Mouse (Mus musculus) adrenal gland, postnatal 4 days (tissue): ENCODE results near the gene Mtmr12. TPM values are rescaled to one million over a fixed set of nuclear protein-coding genes. Genes with fewer than 3 reads are reported as not detected.

ENCODE experiments used
- DNase-seq, 2 experiments: peaks; one replicate each; pipeline ENCODE4 v3.0.0; 2021 to 2022; ENCODE audit warnings: low spot score in 2 of 2, mixed read lengths in 2 of 2
- total RNA-seq, 2 experiments: library from RNA; stranded (reverse); gene quantifications; 2 replicates each; pipeline ENCODE4 v1.2.3; 2021

Gene Mtmr12
- total RNA-seq, 2 experiments from 2014 or later, result 27.0 to 27.8 TPM

DNA sequence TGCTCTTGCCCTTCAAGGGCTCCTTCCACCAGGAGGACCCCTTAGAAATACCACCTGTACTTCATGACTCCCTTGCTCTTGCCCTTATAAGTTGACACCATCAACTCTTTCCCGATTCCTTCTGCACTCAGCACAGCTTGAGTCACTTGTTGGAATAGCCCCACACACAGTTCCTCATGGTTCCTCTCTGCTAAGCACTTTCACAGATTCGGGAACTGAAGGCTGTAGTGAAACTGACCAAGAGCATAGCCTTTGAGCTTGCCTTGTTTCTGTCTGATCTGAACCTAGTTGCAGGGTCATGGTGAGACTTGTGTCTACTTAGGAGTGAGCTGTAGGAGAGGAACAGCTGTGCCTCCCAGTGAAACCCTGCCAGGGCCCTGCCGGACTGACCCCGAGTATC is 28.2 kb downstream of the Mtmr12 start:
- no peak for DNase-seq

DNA sequence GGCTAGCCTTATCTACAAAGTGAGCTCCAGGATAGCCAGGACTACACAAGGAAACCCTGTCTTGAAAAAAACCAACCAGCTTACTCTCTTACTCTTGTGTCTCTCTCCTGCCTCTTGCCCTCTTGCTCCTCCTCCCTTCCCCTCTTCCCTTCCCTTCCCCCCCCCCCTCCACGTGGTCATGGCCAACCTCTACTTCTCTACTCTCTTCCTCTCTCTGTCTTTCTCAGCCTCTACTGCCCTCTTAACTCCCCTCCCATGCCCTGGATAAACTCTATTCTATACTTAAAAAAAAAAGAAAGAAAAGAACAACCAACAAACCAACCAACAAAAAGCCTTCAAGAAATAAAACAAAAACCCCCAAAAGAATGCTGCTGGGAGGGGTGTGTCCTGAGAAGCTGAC is 30.7 kb downstream of the Mtmr12 start:
- DNase-seq, result no peak

DNA sequence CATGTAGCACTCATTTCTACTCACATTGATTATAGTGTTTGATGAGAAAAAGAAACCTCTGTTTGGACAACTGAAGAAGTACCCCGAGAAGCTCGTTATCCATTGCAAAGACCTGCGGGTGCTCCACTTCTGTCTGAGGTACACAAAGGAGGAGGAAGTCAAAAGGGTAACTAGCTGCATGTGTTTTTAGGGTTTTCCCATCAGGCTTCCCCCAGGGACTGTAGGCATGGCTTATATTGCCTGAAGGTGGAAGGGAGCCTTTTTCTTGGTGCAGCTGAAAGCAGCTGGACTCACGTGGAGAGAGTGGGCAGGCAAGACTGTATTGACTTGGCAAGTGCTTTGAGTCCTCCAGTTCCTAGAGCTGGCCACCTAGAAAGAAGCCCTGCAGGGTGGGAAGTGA is 31.2 kb downstream of the Mtmr12 start:
- no peak for DNase-seq

DNA sequence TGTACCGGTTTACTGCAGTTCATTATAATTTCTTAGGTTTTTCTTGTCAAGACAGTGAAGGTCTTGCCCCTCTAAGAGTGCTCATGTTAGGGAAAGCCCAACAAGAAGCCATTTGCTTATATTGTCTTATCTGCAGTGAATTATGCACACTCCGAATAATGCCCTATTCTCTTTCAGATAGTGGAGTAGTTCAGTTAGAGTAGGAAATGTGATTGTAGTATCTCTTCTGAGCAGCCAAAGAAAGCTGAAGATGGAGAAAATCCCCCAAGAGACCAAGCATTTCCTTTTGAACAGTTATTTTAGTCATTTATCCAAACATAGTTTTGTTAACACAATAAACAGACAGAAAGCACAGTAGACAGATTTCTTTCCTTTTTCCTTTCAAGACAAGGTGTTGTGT is 32.1 kb downstream of the Mtmr12 start:
- no peak for DNase-seq

DNA sequence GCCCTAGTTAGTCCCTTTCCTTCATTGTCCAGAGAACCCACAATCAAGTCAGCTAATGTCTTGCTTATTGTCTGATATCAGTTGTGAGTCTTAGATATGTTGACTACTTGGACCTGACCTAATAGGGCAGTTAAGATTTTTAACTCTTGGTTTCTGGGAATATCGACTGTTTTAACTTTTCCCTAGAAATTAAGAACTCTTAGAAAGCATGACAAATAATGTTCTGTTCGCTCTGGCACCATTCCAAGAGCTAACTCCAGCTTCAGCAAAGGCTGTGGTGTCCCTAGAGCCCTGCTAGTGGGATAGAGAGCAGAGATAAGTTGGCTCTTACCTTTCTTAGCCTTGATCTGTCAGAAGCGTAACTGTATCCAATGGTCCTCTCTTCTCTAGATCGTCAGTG is 32.7 kb downstream of the Mtmr12 start:
- DNase-seq, result no peak

DNA sequence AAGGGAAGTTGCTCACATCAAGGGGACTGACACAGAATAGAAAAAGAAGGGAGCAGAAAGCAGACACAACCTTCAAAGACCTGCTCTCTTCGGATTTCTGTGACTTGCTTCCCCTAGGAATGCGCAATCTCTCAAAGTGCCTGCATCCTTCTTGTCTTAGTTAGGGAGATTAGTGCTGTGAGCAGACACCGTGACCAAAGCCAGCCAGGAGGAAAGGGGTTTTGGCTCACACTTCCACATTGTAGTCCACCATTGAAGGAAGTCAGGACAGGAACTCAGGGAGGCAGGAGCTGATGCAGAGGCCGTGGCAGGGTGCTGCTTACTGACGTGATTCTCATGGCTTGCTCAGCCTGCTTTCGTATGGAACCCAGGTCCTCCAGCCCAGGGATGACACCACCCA is 33.5 kb downstream of the Mtmr12 start:
- no peak for DNase-seq

DNA sequence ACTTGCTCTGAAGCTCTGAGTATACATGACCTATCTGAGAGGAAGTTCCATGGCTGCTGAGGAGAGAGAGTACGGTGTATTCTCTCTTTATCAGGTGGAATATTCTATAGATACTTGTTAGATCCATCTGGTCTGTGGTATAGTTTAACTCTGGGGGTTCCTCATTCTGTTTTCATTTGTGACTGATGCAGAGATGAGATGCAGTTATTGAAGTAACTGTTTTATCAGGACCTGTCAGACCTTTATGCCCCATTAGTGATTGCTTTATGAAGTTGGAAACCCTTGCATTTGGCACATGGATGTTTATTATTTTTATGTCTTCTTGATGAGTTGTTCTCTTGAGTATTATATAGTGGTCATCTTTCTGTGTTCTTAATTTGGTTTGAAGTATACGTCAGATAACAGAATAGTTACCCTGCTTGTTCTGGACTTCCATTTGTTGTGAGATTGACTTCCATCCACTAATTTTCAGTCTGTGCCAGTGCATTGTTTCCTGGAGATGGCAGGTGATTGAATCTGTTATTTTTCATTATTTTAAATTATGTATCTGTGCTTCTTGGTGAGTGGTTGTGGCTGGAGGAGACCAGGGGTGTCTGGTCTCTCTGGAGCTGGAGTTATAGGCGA is 36.0 kb downstream of the Mtmr12 start:
- DNase-seq, result no peak

DNA sequence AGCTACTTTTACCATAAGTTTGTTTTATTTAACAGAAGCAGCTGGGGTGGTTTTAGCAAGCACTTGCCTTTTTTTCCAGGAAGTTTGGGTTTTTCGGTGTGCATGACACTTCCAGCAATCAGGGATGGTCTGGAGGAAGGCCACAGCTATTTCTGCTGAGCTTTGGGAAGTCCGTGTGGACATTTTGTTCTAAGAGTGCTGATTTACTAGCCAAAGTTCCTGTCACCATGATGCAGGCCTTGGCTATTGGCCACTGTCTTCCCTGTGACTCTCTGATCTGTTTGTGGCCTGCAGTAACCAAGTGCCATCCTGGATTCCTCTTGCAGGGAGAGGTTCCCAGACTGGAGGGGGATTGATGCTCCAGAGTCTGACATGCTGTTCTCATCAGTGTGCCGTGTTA is 39.0 kb downstream of the Mtmr12 start:
- no peak for DNase-seq

DNA sequence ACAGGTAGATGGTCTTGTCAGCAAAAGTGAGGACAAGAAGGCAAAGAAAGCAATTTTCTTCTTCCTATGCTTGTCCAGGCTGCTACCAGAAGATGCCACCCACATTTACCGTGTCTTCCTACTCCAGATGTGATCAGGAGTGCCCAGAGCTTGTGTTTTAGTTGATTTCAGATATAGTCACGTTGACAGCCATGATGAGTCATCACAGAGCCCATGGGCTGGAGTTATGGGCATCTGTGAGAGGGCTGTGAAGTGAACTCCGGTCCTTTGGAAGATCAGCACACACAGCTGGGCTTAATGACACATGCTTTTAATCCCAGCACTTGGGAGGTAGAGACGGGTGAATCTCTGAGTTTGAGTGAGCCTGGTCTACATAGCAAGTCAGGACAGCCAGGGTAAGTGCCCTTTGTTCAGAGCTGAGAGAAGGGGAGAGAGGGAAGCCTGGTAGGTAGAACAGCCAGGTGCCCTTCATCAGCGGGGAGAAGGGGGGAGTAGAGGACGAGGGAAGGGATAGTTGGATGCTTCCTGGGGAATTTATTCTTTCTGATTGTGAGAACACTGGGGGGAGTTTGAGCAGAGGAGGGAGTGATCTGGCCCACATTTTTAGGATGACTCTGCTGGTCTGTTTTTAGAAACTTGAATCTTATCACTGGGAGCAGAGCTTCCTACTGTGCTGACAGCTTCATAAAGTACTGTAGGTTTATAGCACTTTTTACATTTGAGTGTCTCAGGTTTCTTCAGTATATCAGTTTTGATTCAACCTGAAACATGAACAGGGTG is 40.9 kb downstream of the Mtmr12 start:
- no peak for DNase-seq

DNA sequence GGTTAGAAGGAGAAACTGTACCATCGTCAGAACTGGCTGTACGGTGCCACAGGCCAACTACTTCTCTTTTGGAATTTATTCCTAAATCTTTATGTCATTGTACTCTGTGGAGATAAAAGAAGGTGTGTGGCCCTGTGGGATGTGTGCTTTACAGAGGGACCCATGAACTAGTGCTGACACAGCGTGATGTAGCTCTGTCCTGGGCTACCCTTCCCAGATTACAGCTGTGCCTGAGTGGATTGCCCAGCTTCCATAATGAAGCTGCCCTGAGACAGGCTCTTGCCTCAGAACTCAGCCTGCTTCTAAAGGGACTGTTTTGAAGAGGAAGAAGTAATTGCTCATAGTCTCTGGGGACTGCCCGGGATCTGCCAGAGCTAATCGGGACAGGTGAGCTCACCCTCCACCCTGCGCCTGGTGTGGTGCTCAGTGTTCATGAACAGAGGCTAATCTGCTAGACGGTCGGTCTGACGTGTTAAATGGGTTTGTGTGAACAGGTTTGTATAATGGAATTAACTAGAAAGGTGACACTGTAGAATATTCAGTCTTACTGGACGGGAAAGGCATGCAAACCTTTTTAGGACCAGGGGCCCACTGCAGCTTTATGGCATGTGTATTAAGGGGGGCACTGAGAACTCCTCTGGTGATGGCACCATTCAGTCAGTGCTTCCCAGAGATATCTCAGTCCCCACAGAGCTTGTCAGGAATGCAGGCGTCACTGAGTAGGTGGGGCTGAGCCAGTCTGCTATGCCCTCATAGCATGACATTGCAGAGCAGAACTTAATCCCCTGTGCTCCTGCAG is 41.7 kb downstream of the Mtmr12 start:
- no peak for DNase-seq

DNA sequence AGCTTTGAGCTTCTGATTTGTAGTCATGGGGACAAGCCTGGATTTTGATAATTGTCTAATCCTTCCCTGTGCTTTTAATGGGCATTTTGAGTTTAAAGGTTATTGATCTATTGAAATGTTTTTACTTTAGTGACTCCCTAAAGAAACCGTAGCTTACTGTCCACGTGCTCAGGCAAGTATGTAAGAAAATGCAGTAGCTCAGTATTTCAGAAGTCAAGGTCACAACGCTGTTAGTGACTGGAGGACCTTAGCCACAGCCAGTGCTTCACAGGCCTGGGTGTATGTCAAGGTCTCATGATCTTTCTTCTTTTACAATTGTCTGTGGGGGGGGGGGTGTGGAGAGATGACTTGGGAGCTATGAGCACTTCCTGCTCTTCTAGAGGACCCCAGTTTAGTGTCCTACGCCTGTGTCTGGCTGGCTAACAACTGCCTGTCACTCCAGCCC is 42.4 kb downstream of the Mtmr12 start:
- no peak for DNase-seq

DNA sequence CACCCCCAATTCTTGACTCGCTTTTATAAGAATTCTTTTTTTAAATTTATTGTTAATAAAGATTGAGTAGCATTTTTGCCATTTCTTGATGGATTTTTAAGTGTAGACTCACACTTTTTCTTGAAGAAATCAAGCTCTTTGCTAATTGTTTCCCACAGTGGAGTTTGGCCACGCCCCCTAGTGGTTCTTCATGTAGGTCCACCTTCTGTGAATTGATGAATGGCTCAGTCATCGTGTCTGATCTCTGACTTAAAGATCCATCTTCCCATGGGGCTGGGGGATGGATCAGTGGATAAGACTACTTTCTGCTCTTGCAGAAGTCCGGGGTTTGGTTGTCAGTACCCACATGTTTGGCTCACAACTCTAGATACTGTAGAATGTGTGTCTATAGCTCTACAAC is 43.5 kb downstream of the Mtmr12 start:
- DNase-seq, result no peak

DNA sequence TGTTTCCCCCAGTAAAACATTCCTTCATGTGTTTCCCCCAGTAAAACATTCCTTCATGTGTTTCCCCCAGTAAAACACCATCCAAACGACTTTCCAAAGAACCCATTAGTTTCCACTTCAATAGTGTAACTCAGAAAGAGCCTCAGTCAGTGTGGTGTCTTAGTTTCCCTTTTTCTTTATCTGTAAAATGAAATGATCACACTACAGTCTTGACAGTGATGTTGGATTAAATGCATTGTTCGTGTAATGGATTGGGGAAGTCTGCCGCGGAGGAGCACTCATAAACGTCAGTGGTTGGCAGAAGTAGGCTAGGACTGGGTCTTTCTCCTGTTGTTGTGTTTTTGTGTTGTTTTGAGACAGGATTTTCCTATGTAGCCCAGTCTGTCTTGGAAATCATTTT is 45.5 kb downstream of the Mtmr12 start:
- no peak for DNase-seq

DNA sequence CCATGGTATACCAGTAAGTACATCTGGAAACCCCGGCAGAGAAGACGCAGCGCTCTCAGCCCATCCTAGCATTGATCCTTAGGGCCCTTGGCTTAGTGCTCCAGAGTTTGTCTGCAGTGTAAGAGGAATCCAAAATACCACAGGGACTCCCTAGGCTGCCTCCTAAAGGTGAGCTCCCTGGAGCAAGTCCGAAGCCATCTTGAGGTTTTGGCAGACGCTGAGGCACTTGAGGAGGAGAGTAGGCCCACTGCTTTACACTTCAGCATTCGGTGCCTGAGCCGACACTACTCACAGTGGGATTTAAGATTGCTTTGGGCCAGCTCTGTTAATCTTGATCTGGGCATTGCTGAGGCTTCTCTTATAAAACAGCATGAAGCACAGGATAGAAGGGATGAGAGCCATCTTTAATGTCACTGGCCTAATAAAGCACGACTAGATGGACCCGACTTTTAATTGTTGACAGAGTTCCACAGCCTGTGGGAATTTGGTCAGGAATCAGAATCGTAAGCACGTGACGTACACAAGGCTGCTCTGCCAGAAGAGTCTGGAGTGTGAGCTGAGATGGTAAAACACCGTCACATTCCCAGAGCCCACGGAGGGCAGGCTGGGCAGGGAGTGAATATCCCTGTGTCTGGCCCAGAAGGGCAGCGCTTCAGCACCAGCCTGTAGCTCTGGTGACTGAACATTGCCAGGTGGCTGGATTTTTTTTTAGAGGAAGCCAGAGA is 46.8 kb downstream of the Mtmr12 start:
- no peak for DNase-seq

DNA sequence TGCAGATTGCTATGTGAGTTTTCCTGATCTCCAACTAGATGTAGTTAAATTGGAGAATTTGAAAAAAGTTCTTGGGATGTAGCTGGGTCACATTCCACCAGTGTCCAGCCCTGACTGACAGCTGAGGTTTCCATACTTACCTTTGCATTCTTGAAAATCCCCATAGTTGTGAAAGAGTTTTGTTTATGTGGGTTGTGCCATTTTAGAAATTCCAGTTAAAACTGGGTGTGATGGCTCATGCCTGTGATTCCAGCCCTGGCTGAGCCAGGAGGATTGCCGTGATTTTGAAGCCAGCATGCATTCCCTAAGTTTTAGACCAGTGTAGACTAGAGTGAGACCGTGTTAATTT is 47.3 kb downstream of the Mtmr12 start:
- DNase-seq, result no peak

DNA sequence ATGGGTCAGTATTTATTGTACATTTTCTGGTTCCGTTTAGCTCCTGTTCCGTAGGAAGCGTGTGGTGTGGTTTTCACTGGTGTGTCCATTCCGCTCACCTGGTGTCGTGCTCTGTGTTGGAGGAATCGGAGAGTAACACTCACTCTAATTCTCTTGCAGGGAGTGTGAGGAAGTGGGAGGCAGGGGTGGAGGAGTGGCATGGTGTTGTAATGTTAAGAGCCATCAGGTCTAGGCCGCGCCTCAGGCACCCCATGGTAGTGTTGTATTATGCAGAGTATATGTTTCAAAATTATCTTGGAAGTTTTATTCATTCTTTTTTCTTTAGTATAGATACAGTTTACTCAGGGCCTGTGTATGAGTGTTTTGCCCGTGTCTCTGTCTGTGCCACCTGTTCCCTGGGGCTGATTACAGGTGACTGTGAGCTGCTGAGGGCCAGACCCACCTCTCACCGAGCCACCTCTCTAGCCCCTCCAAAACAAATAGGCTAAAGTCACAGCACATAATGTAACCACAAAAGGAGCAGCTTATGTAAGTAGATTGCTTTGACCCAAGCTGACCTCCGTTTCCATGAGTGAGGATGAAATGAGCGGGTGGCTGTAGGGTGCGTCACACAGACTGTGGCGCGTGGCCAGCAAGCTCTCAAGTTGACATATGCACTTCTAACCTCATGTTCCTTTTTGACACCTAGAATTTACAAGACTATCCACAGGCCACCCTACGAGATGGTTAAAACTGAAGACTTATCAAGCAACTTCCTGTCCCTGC is 53.1 kb downstream of the Mtmr12 start:
- DNase-seq, result no peak

DNA sequence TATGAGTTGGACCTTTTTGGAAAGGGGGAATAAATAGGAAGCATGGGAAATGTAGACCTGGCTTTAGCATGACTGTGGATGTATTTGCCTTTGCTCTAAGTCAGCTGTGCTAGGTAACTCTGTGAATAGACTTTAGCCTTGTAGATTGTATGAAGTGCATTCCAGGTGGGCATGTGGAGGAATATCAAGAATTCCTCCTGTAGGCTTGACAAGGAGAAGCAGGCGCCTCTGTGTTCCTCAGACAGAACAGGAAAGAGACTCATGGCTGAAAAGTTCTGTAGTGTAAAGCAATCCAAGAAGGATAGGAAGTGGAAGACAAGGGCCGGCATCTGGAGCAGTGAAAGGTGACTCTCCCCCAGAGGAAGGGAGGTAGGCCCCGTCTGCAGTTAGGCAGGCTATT is 58.2 kb downstream of the Mtmr12 start:
- no peak for DNase-seq

DNA sequence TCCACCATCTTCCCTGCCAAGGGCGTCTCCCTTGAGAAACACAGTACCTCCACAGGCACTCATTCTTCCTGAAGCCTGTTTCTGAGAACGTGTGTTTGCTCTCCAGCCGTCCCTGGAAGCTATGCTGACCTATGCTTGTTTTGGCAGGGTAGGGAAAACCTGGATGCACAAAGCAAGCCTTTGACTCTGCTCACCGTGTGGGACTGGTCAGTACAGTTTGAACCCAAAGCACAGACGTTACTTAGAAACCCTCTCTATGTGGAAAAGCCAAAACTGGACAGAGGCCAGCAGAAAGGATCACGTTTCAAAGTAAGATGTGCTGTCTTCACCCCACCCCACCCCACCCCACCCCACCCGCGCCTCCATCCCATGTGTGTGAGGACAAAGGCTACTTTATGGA is 61.6 kb downstream of the Mtmr12 start:
- DNase-seq, result no peak

DNA sequence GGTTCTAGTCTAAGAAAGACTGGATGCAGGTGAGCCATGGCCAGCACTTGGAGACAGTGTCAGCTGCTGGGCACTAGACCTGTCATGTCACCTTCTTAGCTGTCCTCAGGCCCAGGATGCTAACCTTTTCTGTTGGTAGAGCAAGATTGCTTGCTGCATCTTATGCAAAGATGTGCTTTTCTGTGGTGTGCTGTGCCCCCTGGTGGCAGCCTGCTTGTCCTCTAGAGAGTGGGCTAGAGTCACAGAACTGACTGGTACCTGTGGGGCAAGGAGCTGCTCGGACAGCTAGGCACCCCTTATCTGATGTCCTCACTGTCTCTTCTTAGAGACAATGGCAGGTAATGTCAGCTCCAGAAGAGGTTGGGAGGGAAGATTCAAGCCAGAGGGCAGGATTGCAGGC is 63.2 kb downstream of the Mtmr12 start:
- DNase-seq, result peak in 1 of 2 experiments; percentile 34

DNA sequence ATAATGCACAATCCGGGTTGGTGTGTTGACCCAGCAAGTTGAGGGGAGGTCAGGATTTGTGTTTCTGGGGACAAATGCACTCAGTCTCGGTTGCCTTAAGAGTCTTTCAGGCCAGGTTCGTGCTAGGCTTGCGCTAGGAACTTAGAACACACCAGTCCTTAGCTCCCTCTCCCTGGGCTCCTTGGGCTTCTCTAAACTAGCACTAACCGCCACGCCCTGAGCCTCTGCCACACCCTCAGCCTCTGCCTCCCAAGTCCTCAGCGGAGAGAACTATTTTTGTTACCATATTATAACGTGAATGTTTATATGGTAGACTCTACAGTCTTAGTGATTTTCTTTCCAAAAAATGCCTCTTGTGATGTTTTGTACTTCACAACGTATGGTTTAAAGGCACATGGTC is 66.5 kb downstream of the Mtmr12 start:
- DNase-seq, result no peak
